Mouse (Mus musculus) stomach, postnatal 0 days (tissue): ENCODE results near the gene Itpr3.

ENCODE experiments used
- CTCF ChIP-seq: IDR thresholded peaks from 2 replicates; pipeline ENCODE4 v1.5.1; 2016; ENCODE audit warnings: antibody characterized with exemption, low read depth, mild to moderate bottlenecking, moderate library complexity
- EP300 ChIP-seq: optimal IDR thresholded peaks from 2 replicates; pipeline ENCODE3; 2016; ENCODE audit warnings: antibody characterized with exemption

DNA sequence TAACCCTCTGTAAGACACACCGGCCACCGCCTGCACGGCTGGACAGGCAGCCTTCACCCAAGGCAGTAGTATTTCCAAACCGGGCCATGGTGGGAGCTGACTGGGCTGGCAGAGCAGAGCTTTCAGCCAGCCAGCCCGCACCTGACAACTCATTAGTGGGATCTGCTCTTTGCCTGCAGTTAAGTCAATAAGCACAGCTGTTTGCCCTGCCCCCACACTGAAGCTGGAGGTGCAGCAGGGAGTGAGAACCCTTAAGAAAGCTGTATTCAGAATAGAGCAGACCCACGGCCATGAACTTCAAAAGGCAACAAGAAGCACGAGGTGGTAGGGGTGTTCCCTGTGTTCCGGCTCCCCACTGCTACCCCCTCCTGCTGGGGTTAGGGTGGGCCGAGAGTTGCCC lies 73.1 kb downstream of the Itpr3 start:
- TF ChIP-seq CTCF (no peak), EP300 (no peak)
